Mouse (Mus musculus) yolk sac, embryonic 10.5 days (tissue): ENCODE measurements around the gene Aff3.

Source experiments
- DNase-seq: peaks from one replicate; pipeline ENCODE4 v3.0.0-alpha.2; 2017; ENCODE audit warnings: low spot score

Aff3 gene

GRCm38 (mm10) chr1:38657606-38658005 lies 7.1 kb downstream of the Aff3 start:
- no peak for DNase-seq

GRCm38 (mm10) chr1:38654981-38655540 lies 9.7 kb downstream of the Aff3 start:
- no peak for DNase-seq

GRCm38 (mm10) chr1:38650031-38650430 lies 14.7 kb downstream of the Aff3 start:
- DNase-seq = no peak

GRCm38 (mm10) chr1:38649174-38649573 lies 15.6 kb downstream of the Aff3 start:
- no peak for DNase-seq

GRCm38 (mm10) chr1:38642288-38642687 lies 22.5 kb downstream of the Aff3 start:
- DNase-seq = no peak

GRCm38 (mm10) chr1:38639669-38640068 lies 25.1 kb downstream of the Aff3 start:
- no peak for DNase-seq

- DNase-seq = no peak
Measured at GRCm38 (mm10) chr1:38635596-38635995, 29.2 kb downstream of the Aff3 start.

GRCm38 (mm10) chr1:38634081-38634480 lies 30.7 kb downstream of the Aff3 start:
- DNase-seq = no peak

- no peak for DNase-seq
Measured at GRCm38 (mm10) chr1:38632461-38633180, 32.1 kb downstream of the Aff3 start.

- peak; percentile 7 for DNase-seq
Measured at GRCm38 (mm10) chr1:38631501-38632279, 33.1 kb downstream of the Aff3 start.

- DNase-seq = peak; percentile 26
Measured at GRCm38 (mm10) chr1:38628901-38629585, 35.7 kb downstream of the Aff3 start.

GRCm38 (mm10) chr1:38628426-38628825 lies 36.3 kb downstream of the Aff3 start:
- DNase-seq = no peak

- peak; percentile 42 for DNase-seq
Measured at GRCm38 (mm10) chr1:38627683-38628361, 36.9 kb downstream of the Aff3 start.

GRCm38 (mm10) chr1:38626739-38627661 lies 37.8 kb downstream of the Aff3 start:
- peak; percentile 46 for DNase-seq

GRCm38 (mm10) chr1:38626388-38626738 lies 38.4 kb downstream of the Aff3 start:
- DNase-seq = no peak

- DNase-seq = no peak
Measured at GRCm38 (mm10) chr1:38621840-38622239, 42.9 kb downstream of the Aff3 start.

- no peak for DNase-seq
Measured at GRCm38 (mm10) chr1:38620401-38620800, 44.4 kb downstream of the Aff3 start.

- peak; percentile 13 for DNase-seq
Measured at GRCm38 (mm10) chr1:38606741-38607140, 58.0 kb downstream of the Aff3 start.

GRCm38 (mm10) chr1:38605426-38605825 lies 59.3 kb downstream of the Aff3 start:
- DNase-seq = no peak

GRCm38 (mm10) chr1:38604611-38605010 lies 60.1 kb downstream of the Aff3 start:
- DNase-seq = no peak
